Mouse (Mus musculus): Measurements from ENCODE around the gene Sox13.

Gene Sox13

DNA sequence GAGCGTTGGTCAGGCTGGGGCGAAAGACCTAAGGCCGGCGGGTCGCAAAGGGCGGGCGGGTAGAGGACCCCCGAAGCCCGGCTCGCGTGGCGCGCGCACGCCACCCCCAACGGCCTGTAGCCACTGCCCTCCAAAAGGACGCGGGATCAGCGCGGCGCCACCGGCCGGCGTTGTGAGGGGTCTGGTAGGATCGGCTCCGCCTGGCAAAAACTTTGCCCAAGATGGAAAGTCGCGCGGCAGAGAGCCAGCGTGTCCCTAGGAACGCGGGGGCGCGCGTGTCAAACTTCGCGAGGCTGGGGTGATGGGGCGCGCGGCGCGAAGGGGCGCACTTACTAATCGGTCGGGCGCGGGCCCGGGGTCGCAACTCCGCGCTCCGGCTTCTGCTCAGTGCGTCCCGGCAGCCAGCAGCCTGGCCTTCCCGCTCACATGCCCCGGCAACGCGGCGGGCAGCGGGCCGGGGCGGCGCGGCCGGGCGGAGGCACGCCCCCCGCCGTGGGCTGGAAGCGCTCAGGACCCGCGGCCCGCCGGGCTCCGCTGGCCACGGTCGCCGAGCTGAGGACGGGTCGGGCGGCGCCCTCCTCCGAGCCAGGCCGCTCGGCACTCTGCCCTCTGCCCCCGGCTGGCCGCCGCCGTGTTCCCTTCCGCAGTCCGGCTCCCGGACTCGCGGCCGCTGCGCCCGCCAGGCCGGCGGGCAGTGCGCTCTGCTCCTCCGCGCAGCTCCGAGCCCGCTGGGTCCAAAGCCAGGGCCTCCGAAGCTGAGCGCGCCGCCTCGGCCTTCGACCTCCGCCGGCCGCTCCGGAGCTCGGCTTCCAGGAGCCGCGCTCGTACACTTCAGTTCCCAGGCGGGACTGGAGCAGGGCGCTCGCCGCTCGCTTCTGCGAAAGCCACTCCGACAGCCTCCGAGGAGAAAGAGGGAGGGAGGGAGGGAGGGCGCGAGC is at the start of gene Sox13:
Sox13 (minus strand) TSS at position 835 of the 938 bp plus-strand sequence.
- no peak for DNase-seq (ENCODE audit: low read depth)

DNA sequence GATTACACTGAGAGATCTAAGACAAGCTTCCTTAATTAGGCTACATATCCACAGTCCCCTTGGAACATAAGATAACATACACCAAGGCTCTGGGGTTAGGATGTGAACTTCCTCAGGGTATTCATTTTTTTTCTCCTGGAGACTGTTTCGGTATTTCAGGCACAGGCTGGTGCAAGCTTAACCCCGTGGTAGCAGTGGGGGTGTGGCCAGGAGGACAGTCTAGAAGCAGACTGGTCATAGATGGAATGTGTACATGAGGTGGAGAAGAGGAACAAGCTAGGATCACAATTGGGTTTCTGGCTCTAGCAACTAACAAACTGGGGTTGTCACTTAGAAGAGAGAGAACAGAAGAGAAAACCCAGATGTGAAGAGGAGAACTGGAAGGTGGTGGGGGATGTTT is 47.4 kb upstream of the Sox13 start:
- no peak for DNase-seq (ENCODE audit: low read depth)

DNA sequence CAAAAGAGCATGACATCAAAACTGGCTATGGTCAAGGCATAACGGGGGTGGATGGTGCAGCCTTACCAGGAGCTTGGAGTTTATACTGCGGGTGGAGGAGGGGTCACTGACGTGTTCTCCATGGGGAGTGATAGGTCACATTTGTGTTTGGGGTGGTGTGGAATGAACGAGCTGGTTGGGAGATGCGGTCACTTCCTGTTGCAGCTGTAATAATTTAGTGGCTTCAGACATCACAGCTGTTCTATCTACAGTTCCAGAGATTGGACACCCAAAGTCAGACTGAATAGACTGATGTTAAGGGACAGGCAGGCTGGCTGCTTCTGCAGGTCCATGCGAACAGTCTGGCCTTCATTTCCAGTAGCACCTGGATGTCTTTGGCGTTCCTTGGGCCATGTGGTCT is 46.9 kb upstream of the Sox13 start:
- no peak for DNase-seq (ENCODE audit: low read depth)

DNA sequence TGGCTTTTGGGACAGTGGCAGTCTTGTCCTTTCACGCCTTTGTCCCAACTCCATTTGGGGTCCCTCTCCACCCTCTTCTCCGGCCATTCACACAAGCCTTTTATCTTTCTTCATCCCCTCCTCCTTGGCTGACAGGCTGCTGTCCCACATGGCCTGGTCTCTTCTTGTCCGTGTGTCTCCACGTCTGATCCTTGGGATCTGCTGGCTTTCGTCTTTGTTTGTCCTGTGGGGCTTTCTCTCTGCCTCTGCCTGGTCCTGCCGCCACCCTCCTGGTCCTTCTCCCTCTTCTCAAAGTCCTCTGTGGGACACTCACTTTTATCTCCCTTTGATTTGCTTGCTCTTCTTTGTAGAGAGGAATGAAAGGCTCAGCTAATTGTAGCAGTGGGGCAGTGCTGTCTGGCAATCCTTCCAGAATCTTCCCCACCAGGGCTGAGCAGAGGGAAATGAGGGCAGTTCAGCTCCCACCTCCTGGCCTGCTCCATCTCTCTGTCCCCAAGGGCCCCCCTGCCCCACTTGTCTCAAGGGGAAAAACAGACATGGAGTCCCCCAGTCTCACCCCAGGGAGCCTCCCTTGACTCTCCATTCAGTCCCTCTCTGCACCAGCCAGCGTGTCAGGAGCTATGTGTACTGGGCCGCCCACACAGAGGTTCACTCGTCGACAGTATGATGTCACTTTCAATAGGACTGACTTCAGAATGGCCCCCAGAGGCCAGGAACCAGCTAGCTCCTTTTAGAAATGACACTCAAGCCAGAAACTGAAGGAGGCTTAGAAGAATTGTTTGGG is 46.3 kb upstream of the Sox13 start:
- no peak for DNase-seq (ENCODE audit: low read depth)

DNA sequence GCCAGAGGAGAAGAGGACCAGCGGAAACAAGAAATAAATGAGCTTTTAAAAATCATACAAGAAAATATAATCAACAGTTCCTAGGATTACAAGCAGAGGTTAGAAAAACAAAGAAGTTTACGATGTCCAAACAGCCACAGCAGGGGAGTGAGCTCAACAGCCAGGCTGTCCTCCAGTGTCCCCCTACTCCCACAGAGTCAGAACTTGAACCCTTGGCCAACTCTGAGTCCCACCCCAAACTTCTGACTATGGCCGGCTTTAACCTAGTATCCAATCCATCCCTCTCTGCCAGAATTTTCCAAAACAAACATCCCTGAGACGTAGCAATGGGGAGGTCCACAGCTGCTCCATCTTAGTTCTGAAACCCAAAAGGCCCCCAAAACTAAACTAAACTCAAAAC is 45.0 kb upstream of the Sox13 start:
- DNase-seq (ENCODE audit: low read depth) = no peak

DNA sequence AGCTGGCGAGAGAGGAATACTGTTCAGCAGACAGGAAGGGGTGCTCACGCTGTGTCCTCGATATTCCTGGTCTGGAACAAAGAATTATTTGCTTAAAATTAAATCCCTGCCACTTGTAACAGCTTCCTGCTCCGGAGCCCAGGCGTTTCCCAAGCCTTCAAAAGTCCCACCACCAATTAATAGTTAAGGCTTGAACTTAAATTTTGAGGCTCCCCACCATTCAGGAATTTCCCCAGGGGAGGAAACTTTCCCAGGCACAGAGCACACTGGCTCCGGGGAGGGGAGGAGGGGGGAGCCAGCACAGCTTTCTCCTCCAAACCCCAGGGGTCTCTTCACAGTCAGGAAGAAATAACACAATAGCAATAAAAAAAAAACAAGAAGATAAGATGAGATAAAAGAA is 44.6 kb upstream of the Sox13 start:
- no peak for DNase-seq (ENCODE audit: low read depth)

DNA sequence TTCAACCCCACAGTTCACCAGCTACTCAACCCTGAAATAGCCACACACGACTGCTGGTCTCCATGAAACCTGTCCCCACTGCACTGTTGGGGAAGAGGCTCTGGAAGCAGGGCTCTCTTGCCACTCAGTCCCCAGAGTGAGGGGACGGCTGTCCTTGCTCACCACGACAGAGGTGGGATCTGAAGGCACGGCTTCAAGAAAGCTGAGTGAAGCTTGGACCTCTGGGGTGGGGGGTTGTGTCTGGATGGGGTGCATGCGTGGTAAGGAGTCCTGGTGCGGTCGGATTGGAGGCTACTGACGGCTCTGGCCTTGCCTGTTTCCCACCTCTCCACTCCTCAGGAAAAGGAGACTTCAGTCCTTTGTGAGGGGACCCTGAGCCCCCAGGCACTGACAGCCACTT is 43.7 kb upstream of the Sox13 start:
- DNase-seq (ENCODE audit: low read depth) = no peak

DNA sequence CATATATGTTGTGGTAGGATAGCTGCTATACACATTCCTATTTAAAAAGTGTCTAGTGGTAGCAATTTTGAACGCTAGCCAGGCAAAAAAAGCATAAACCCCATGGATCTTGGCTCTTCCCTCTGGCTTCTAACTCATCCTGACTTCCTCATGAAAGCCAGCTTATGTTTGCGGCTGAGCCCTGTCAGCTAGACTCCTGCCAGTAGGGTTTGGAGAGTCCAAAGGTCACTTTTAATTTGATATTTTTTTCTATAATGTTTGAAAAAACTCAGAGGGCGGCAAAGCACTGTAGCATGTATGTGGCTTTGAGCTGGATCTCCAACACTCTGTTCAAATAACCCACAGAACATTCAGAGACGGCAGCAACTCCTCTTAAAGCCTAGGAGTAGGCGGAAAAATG is 39.0 kb upstream of the Sox13 start:
- no peak for DNase-seq (ENCODE audit: low read depth)

DNA sequence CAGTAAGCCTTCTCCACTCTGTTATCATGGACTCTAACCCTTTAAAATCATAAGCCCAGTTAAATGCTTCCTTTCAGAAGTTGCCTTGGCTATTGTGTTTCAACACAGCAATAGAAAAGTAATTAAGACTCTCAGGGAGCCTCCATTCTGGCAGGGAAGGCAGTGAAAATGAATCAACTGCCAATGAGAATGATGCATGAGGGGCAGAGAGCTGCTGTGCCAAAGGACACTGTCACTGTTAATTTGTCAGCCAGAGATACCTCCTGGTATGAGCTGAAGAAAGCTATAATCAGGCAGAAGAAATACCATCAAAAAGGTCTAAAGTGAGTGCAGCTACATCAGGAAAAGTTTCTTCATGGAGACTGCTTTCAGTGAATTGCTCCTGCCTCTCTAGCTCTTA is 36.8 kb upstream of the Sox13 start:
- DNase-seq (ENCODE audit: low read depth) = no peak

DNA sequence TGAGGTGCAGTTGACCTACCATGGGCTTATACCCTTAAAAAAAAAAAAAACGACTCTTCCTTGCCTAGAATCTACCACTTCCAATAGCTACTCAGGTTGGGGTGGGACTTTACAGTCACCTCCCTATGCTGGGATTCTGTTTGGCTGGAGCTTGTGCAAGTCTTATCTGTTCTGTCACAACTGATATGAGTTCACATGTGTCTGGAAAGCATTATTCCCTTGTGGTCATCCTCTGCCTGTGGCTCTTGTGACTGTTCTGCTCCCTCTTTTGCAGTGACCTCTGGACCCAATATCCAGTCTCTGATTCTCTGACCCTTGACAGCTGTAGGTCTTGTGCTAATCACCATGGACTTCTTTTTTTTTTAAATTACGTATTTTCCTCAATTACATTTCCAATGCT is 31.9 kb upstream of the Sox13 start:
- no peak for DNase-seq (ENCODE audit: low read depth)

DNA sequence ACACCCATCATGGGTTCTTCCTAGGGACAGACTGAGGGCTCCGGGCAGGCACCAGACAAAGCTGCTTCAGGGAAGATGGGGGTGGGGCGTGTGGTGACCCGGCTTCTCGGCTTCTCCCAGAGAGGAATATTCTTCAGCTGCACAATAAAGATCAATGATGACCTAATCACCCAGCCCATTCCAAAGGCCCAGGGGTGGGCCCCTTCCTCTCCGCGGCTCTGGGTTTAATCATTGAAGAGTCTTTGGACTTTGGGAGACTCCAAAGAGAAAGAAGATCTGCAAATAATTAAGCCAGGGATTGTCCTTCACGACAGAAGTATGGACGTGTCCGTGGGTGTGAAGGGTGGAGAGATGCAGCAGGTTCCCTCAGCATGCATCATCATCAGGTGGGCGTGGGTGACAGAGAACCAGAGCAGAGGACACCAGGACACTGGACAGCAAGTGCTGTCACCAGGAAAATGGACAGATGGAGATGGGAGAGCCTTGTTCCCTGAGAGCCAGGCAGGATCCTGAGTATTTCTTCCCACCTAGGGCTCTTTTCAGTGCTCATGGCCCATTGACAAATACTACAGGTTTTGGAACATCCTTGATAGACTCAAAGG is 28.5 kb upstream of the Sox13 start:
- no peak for DNase-seq (ENCODE audit: low read depth)

DNA sequence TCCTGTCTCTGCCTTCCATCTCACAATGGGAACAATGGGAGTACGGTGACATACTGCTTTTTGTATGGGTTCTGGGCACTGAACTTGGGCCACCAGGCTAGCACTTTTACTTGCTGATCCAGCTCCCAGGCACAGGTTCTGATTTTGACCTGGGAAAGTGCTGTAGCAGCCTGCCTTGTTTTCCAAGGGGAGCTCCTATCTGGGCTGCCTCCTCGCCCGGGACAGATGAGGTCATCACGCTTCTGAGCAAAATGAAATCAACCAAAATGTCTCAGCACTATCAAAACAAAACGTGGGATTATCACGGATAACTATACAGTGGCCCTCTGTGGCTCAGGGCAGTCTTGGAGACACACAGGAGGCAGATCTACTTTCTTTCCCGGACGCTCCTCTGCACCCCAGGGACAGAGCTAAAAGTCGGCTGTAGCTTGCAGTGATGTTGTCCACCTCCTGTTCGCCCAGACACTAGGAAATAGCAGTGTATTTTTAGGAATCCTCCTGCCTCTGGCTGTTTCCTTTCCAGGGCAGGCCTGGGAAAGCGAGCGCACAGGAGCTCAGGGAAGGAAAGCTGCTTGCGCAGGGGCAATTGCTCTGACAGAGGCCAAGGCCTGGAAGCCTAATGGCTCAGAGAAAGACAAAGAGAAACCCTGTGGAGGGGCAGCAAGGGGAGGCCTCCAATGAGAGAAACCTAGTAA is 27.8 kb upstream of the Sox13 start:
- no peak for DNase-seq (ENCODE audit: low read depth)

DNA sequence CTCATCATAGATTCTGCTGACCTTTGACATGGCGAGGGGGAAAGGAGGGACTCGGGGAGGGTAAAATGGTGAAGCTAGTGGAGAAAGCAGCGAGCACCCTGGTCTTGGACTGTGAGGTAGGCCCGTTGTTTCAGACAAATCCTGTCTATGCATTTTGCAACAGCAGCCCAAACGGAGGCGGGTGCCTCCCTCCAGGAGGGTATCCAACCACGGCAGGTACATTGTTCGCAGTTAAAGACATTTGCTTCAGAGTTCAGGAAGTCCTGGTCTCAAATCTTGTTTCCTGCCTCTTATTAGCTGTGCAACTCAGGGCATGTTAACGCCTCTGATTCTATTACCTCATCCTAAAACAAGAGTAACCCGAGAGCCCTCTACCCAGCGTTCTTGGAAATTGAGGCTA is 26.8 kb upstream of the Sox13 start:
- no peak for DNase-seq (ENCODE audit: low read depth)

DNA sequence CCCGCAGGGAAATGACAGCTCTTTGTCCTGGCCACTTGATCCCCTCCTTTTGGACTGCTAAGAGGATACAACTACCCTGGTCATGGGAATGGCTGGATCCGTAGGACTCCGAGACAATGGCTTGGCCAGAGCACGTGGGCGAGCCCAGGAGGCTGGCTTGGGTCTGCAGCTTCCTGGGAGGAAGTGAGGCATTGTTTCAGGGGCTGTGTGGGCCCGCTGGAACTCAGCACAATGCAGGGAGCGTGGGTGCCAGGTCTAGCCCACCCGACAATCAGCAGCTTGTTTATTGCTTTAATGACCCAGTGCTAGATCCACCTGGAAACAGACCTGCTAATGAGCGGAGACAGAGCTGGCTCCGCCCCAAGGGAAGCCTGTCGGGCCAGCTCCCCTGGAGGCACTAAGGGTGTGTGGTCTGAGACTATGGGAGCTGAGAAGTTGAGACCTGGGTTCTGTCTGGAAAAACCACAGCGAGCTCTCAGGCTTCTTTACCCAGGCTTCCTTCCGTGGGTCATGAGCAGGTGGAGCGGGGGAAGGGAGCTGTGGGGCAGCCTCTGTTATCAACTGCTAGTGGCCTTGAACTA is 24.3 kb upstream of the Sox13 start:
- no peak for DNase-seq (ENCODE audit: low read depth)

DNA sequence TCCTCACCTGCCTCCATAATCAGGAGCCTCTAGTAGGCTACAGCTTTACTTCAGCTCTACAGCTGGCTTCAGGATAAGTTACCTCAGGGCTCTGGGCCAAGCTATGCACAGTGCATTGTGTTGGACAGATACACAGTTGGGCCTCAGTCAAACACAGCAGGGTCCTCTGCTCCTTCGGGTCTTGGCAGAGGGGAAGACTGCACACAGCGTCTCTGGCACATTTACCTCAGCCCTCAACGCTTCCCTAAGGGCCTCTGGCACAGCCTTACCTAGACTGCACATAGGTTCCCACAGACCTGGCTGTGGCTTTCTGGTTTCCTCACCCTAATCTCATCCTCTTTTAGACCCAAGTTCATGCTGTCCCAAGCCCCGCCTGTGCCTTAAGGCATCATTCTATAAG is 22.1 kb upstream of the Sox13 start:
- DNase-seq (ENCODE audit: low read depth) = no peak

DNA sequence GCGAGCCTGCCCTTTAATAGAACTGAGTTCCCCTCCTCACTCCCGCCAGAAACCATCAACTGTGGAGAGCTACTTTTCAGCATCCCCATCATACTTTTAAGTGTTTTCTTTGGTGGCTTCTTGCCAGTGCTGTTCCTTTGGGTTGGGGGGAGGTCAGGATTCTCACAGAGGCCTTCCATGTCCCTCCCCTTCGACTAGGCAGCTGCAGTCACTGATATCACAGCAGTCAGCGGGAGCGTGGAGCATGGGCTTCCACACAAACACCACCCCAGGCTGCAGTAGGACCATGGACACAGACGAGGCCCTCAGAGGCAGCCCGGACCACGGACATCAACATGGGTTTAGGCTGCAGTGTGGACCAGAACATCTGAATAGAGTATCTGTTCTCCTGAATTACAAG is 20.1 kb upstream of the Sox13 start:
- no peak for DNase-seq (ENCODE audit: low read depth)

DNA sequence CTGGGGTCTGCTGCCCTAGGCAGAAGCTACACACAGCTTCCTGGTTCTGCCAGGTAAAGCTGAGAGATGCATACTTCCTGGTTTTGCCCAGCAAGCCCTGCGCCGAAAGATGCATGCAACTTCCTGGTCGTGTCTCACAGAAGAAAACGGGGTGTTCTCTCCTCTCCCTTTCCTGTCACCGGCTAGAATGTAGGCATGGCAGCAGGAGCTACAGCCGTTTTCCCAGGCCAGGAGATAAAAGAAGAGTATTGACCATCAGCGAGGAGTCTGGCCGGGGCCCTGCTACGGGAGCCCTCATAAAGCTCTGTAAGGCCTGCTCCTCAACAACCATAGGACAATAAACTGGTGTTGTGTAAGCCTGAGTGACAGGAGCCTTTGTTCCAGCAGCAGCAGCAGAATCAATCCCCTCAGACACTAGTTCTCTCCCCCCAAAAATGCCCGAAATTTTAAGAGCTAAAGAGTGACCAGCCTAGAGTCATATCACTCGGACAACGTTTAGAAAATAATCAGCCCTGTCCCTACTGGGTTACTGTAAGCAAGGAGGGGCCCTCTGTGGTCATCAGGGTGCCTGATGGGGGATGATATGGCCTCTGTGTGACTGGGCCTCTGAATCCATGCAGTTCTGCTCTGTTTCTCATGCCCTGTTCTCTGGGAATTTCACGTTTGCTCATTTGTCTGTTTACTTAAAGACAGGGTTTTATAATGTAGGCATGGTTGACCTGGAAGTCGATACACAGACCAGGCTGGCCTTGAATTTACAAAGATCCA is 13.9 kb upstream of the Sox13 start:
- DNase-seq (ENCODE audit: low read depth) = peak; percentile 39

DNA sequence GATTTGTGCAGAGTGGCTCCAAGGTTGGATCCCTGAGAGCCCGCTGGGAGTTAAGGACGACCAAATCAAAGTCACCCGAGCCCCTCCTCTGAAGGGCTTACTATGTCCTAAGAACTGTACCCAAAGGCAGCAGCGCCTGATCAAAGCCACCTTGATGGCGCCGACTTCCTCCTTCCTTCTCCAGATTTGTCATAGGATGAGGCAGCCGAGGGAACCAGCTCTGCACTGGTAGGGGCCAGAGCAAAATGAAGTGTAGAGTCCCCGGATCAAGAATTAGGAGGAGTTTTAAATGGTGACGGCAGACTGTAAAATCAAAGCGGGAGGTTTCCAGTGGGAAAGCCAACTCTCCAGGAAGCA is 10.6 kb upstream of the Sox13 start:
- no peak for DNase-seq (ENCODE audit: low read depth)

DNA sequence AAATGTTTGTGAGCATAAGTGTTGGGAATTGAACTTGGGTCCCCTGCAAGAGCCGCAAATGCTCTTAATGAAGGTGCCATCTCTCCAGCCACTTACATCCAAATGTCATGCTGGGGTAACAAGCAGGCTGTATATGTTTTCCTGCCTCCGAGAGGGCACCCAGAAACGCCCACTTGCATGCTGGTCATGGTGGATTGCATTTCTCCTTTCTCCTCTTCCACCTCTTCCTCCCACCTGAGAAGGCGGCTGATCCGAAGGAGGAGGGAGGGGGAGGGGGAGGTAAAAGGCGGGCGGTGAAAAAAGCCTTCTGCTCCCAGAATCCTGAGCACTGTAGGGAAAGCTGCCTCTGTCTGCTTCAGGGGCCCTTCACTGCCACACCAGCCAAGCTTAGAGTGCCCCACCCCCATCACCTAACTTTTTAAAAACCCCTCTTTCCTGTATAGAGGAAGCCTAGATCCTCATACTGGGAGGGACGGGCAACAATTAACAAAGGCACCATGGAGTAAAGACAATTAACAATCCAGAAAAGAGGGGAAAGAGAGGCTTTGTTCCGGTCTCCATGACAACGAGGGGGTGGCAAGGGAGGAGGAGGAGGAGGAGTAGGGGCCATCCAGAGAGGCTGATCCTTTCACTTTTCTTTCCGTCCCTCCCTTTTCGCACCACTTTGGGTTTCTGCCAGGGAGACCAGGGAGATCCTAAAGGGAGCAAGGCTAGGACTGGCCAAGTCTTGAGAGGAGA is 10.0 kb upstream of the Sox13 start:
- no peak for DNase-seq (ENCODE audit: low read depth)

DNA sequence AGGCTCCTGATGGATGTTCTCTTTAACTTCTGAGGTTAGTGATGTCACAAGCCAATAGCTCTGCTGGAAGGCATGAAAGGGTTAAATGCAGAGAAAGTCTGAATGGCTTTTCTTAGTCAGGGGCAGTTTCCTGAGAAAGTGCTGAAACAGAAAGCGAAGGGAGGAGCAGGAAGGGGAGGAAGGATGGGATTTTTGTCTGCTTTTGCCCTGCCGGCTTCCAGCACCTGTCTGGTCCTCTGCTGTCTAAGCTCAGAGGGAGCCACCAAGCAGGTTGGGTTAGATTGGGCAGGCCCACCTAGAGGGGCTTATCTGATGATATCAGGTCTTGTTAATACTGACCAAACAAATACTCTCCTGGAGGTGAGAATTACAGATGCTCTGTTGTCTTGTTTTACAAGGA is 8.4 kb upstream of the Sox13 start:
- DNase-seq (ENCODE audit: low read depth) = no peak

DNA sequence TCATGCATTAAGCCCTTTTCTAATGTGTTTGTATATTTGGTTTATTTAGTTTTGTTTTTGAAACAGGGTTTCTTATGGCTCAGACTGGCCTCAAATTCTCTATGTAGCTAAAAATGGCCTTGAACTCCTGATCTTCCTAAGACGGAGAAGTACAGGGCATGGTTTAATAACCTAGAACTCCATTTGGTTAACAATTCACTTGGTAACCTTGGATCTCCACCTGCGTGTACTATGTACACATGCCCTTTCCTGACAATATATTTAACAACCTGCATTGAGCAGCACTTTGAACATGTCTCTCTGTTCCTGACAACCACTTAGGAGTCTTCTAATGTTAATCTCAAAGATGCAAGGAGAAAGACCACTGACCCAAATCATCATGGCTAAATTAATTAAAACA is 7.0 kb upstream of the Sox13 start:
- DNase-seq (ENCODE audit: low read depth) = no peak

Measured in naive thymus-derived CD4-positive, alpha-beta T cell, adult 2 months (primary cell).